ENCODE assay signal across 9 mouse cellular contexts in genomic region chr11:88654391-88655213, GRCm38 (mm10).
DNase-seq lines count a peak whose midpoint lies in the region; ATAC-seq and TF ChIP-seq lines count a peak whose summit lies in the region.
"Had no signal": no experiment of that assay in that cellular context is flagged by ENCODE, and none has a peak within 500 bp of the region (broad histone marks: within the 10 kb centered on the region; RNA-seq: fewer than 3 reads in every experiment).

No protein-coding gene starts in this region.

- no peak for TF ChIP-seq CTCF in left cerebral cortex, adult 2 months (IDR thresholded peaks at IDR 0.05)
- no peak for TF ChIP-seq CTCF in olfactory bulb, adult 2 months (IDR thresholded peaks at IDR 0.05; ENCODE audit: insufficient read depth, low read depth, low read length)

- WGBS in olfactory bulb, adult 2 months: 65% methylated on average over 18 of the region's 18 CpGs
- 88% methylated on average over 18 of the region's 18 CpGs for WGBS in forebrain, embryonic 14.5 days

- intact Hi-C loops in left cerebral cortex, adult 2 months (cut with DNase I): no loop called here
- intact Hi-C loops in left cerebral cortex, postnatal 10 days (cut with DNase I): no loop called here

- H3K9me3 ChIP-seq in forebrain, embryonic 14.5 days (replicated peaks; ENCODE audit: control insufficient read depth, low read length): no peaks in the 10 kb centered on the region
- H3K9me3 ChIP-seq: intestine, embryonic 15.5 days had no signal

- peaks cover 14% of the 10 kb centered on the region for H3K36me3 ChIP-seq in forebrain, embryonic 14.5 days (ENCODE audit: control insufficient read depth, insufficient read depth, low read length)
- H3K36me3 ChIP-seq: intestine, embryonic 15.5 days had no signal

- no peak for TF ChIP-seq POLR2A in olfactory bulb, adult 2 months (IDR thresholded peaks at IDR 0.05; ENCODE audit: insufficient read depth, low read depth, low read length)

- H3K4me1 ChIP-seq in olfactory bulb, adult 2 months (ENCODE audit: control insufficient read depth, insufficient read depth, low read length): peaks cover 15% of the 10 kb centered on the region
- peaks cover 22% of the 10 kb centered on the region for H3K4me1 ChIP-seq in forebrain, embryonic 14.5 days (ENCODE audit: control insufficient read depth, insufficient read depth, low read length)

- H3K4me3 ChIP-seq in left cerebral cortex, adult 2 months: no peak overlapping the region
- no peak overlapping the region for H3K4me3 ChIP-seq in olfactory bulb, adult 2 months (ENCODE audit: insufficient read depth, low read depth, low read length)
- H3K4me3 ChIP-seq in forebrain, embryonic 14.5 days (ENCODE audit: low read depth, low read length): no peak overlapping the region
- H3K4me3 ChIP-seq: intestine, embryonic 15.5 days had no signal

- H3K27ac ChIP-seq in left cerebral cortex, adult 2 months: peak overlapping the region; percentile 73
- H3K27ac ChIP-seq in olfactory bulb, adult 2 months (ENCODE audit: insufficient read depth, low read depth, low read length): peak overlapping the region; percentile 65; the same call in 1 of the 2 replicates
- no peak overlapping the region for H3K27ac ChIP-seq in forebrain, embryonic 14.5 days (ENCODE audit: low read depth, low read length)
- H3K27ac ChIP-seq: intestine, embryonic 15.5 days had no signal

- H3K4me2 ChIP-seq in forebrain, embryonic 14.5 days (ENCODE audit: low read length): no peak overlapping the region
- H3K4me2 ChIP-seq: intestine, embryonic 15.5 days had no signal

- no peak for DNase-seq in left cerebral cortex, adult 2 months (ENCODE audit: extremely low spot score in 1 of 2, low spot score in 2 of 2)
- no peak for DNase-seq in left cerebral cortex, postnatal 10 days (ENCODE audit: extremely low spot score in 1 of 2, low spot score in 2 of 2)
- peak; percentile 68 for DNase-seq in heart, adult 8-10 months (ENCODE audit: low spot score)
- DNase-seq in kidney, adult 9 months: peak; percentile 94
- no peak for DNase-seq in urinary bladder, postnatal 36 days (ENCODE audit: low spot score in 2 of 2)
- no peak for DNase-seq in forebrain, embryonic 14.5 days (ENCODE audit: low spot score)

- no peaks in the 10 kb centered on the region for H3K27me3 ChIP-seq in forebrain, embryonic 14.5 days (replicated peaks; ENCODE audit: control insufficient read depth, insufficient read depth, low read length)
- H3K27me3 ChIP-seq: intestine, embryonic 15.5 days; Patski had no signal

- no peak for ATAC-seq in forebrain, embryonic 14.5 days
- ATAC-seq: intestine, embryonic 15.5 days; Patski had no signal

- H3K9ac ChIP-seq in forebrain, embryonic 14.5 days (ENCODE audit: low read length): no peak overlapping the region
- H3K9ac ChIP-seq: intestine, embryonic 15.5 days had no signal

Comparison
In these comparisons a context has a peak if more than half of its experiments do, and no peak if none do; other contexts are left out.
1. DNase-seq: peak in heart, adult 8-10 months (single experiment) and kidney, adult 9 months (single experiment); none in left cerebral cortex, adult 2 months (0 of 2), left cerebral cortex, postnatal 10 days (0 of 2), urinary bladder, postnatal 36 days (0 of 2) and forebrain, embryonic 14.5 days (single experiment).